Mouse (Mus musculus) heart, adult 2 months (tissue): ENCODE results near the gene Calhm5. TPM values are rescaled to one million over a fixed set of nuclear protein-coding genes. Genes with fewer than 3 reads are reported as not detected.

Experiments used
- DNase-seq, 2 experiments: peaks; one replicate each; pipeline ENCODE4 v3.0.0; 2021
- H3K27ac ChIP-seq: fragments of 200-600 bp; 2 replicates; pipeline ENCODE4 v1.8.1; 2022
- H3K27me3 ChIP-seq: fragments of 200-500 bp; 2 replicates; pipeline ENCODE4 v1.6.1; 2012; ENCODE audit warnings: mild to moderate bottlenecking, low read length, inconsistent platforms, mixed read lengths; ENCODE audit not compliant: control insufficient read depth, insufficient read depth
- H3K36me3 ChIP-seq: fragments of 200-500 bp; 2 replicates; pipeline ENCODE4 v1.6.1; 2012; ENCODE audit warnings: low read length, inconsistent platforms; ENCODE audit not compliant: control insufficient read depth, insufficient read depth
- H3K4me1 ChIP-seq: fragments of 200-500 bp; 2 replicates; pipeline ENCODE4 v1.6.1; 2011; ENCODE audit warnings: low read length; ENCODE audit not compliant: control insufficient read depth, insufficient read depth
- H3K4me3 ChIP-seq: fragments of 200-600 bp; 2 replicates; pipeline ENCODE4 v1.8.1; 2022
- H3K79me2 ChIP-seq: fragments of 200-500 bp; replicated peaks from 2 replicates; pipeline ENCODE4 v1.6.1; 2012; ENCODE audit warnings: mild to moderate bottlenecking, inconsistent platforms, low read length, moderate library complexity, mixed read lengths; ENCODE audit not compliant: control insufficient read depth, insufficient read depth
- H3K9ac ChIP-seq: fragments of 200-500 bp; 2 replicates; pipeline ENCODE4 v1.6.1; 2012; ENCODE audit warnings: low read depth, mild to moderate bottlenecking, control low read depth, inconsistent platforms, low read length, mixed read lengths
- CTCF ChIP-seq: fragments of 200-600 bp; IDR thresholded peaks from 2 replicates; pipeline ENCODE4 v1.8.1; 2022; ENCODE audit warnings: antibody characterized with exemption, mild to moderate bottlenecking, moderate library complexity
- EP300 ChIP-seq: fragments of 200-500 bp; IDR thresholded peaks from 2 replicates; pipeline ENCODE4 v1.6.1; 2011; ENCODE audit warnings: low read depth, low read length, control low read depth; ENCODE audit not compliant: insufficient read depth
- POLR2A ChIP-seq: fragments of 200-500 bp; IDR thresholded peaks from 2 replicates; pipeline ENCODE4 v1.6.1; 2011; ENCODE audit warnings: mild to moderate bottlenecking, low read depth, low read length, control low read depth; ENCODE audit not compliant: insufficient read depth
- WGBS: fragments of 180-500 bp; shearing (Covaris S2); methylation state at CpG from one replicate; pipeline ENCODE4 v1.1.7; 2018; 5-methylcytosine and 5-hydroxymethylcytosine counted together
- intact Hi-C: fragments of 180-260 bp; cut with DNase I; formaldehyde crosslinking; loops from one replicate; pipeline ENCODE4 v1.15.1; 2025
- polyA plus RNA-seq: library from polyadenylated mRNA; depleted of rRNA; stranded (reverse); fragments of >200 nt; gene quantifications from 2 replicates; pipeline ENCODE4 v1.2.3, GENCODE M21; 2012
- total RNA-seq, 2 experiments: library from RNA; stranded (reverse); gene quantifications; 2 replicates each; pipeline ENCODE4 v1.2.3; 2021

Gene Calhm5
- total and polyA plus RNA-seq, 3 experiments = 0.51 to 0.97 (median 0.75) TPM

GRCm38 (mm10) chr10:34110863-34111465 is 14.6 kb upstream of the Calhm5 start:
- H3K4me1 ChIP-seq = no peaks in the 10 kb centered on the region
- H3K27me3 ChIP-seq = no peaks in the 10 kb centered on the region
- H3K27ac ChIP-seq = no peak overlapping the region
- TF ChIP-seq CTCF = no peak
- no peak for TF ChIP-seq EP300
- TF ChIP-seq POLR2A = no peak
- H3K4me3 ChIP-seq = no peak overlapping the region
- no peak for DNase-seq
- intact Hi-C loops = no loop called here
- H3K9ac ChIP-seq = no peak overlapping the region
- no peaks in the 10 kb centered on the region for H3K79me2 ChIP-seq
- no peaks in the 10 kb centered on the region for H3K36me3 ChIP-seq
- 75% methylated on average over 13 of the region's 13 CpGs for WGBS

- peak; percentile 10 to 43 for DNase-seq
- H3K79me2 ChIP-seq = no peaks in the 10 kb centered on the region
- H3K4me3 ChIP-seq = peak overlapping the region; percentile 46
- 30% methylated on average over 12 of the region's 12 CpGs for WGBS
- H3K27ac ChIP-seq = peak overlapping the region; percentile 69
- TF ChIP-seq EP300 (no peak), POLR2A (no peak), CTCF (no peak)
- H3K36me3 ChIP-seq = no peaks in the 10 kb centered on the region
- intact Hi-C loops = loop anchor here (1.0 to 5.0 kb wide), 4 partner anchors 60 to 233 kb away; partner anchors contain the start of gene Tspyl1
- H3K9ac ChIP-seq = peak overlapping the region; percentile 65
- H3K27me3 ChIP-seq = no peaks in the 10 kb centered on the region
- H3K4me1 ChIP-seq = no peaks in the 10 kb centered on the region
Measured at GRCm38 (mm10) chr10:34095964-34096363, 355 bp downstream of the Calhm5 start.

- Histone ChIP-seq H3K79me2 (no peaks in the 10 kb centered on the region), H3K4me1 (no peaks in the 10 kb centered on the region), H3K4me3 (peak overlapping the region; percentile 46; the same call in 1 of the 2 replicates), H3K36me3 (no peaks in the 10 kb centered on the region), H3K27ac (no peak overlapping the region), H3K9ac (no peak overlapping the region), H3K27me3 (no peaks in the 10 kb centered on the region)
- intact Hi-C loops = loop anchor here (5.0 kb wide), 2 partner anchors 108 to 187 kb away; partner anchors contain the start of gene Tspyl1
- WGBS = 65% methylated on average over 2 of the region's 2 CpGs
- DNase-seq = no peak
- TF ChIP-seq CTCF (no peak), POLR2A (no peak), EP300 (no peak)
Measured at GRCm38 (mm10) chr10:34095147-34095546, 1.2 kb downstream of the Calhm5 start.

- DNase-seq = no peak
- TF ChIP-seq CTCF (no peak), POLR2A (no peak), EP300 (no peak)
- H3K4me1 ChIP-seq = no peaks in the 10 kb centered on the region
- H3K27ac ChIP-seq = no peak overlapping the region
- 42% methylated on average over 5 of the region's 5 CpGs for WGBS
- no peaks in the 10 kb centered on the region for H3K27me3 ChIP-seq
- H3K4me3 ChIP-seq = no peak overlapping the region
- intact Hi-C loops = no loop called here
- H3K79me2 ChIP-seq = no peaks in the 10 kb centered on the region
- H3K36me3 ChIP-seq = no peaks in the 10 kb centered on the region
- no peak overlapping the region for H3K9ac ChIP-seq
Measured at GRCm38 (mm10) chr10:34091888-34092287, 4.4 kb downstream of the Calhm5 start.

DNA sequence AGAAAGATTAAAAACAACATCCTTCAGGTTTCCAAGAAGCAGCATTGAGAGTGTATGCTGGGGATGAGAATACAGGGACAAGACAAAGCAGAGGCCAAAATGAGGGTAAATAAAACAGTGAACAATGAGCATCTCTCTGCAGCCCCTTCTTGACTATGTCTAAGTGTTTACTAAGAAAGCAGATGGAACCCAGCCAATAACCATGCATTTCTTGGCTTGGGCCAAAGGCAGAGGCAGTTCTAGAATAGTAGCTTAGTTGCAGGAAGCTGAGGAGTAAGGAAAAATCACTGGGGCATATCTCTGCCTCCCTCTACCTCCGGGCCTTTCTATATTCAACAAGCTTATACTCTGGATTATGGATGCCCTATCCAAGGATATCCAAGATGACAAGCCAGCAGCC is 5.8 kb downstream of the Calhm5 start:
- no peak overlapping the region for H3K27ac ChIP-seq
- no peaks in the 10 kb centered on the region for H3K36me3 ChIP-seq
- no peaks in the 10 kb centered on the region for H3K79me2 ChIP-seq
- no peaks in the 10 kb centered on the region for H3K4me1 ChIP-seq
- no peak overlapping the region for H3K9ac ChIP-seq
- 38% methylated on average over 1 of the region's 1 CpGs for WGBS
- intact Hi-C loops = no loop called here
- no peak for DNase-seq
- no peak for TF ChIP-seq EP300
- no peak for TF ChIP-seq POLR2A
- no peak for TF ChIP-seq CTCF
- no peak overlapping the region for H3K4me3 ChIP-seq
- no peaks in the 10 kb centered on the region for H3K27me3 ChIP-seq

- Histone ChIP-seq H3K36me3 (no peaks in the 10 kb centered on the region), H3K4me1 (no peaks in the 10 kb centered on the region), H3K9ac (no peak overlapping the region), H3K27ac (no peak overlapping the region), H3K79me2 (no peaks in the 10 kb centered on the region), H3K4me3 (no peak overlapping the region), H3K27me3 (no peaks in the 10 kb centered on the region)
- no peak for DNase-seq
- intact Hi-C loops = no loop called here
- TF ChIP-seq EP300 (no peak), POLR2A (no peak), CTCF (no peak)
- 56% methylated on average over 3 of the region's 3 CpGs for WGBS
Measured at GRCm38 (mm10) chr10:34089517-34089916, 6.8 kb downstream of the Calhm5 start.

GRCm38 (mm10) chr10:34088515-34088914 is 7.8 kb downstream of the Calhm5 start:
- no peaks in the 10 kb centered on the region for H3K4me1 ChIP-seq
- H3K79me2 ChIP-seq = no peaks in the 10 kb centered on the region
- H3K9ac ChIP-seq = no peak overlapping the region
- H3K27ac ChIP-seq = no peak overlapping the region
- no peak for DNase-seq
- H3K4me3 ChIP-seq = no peak overlapping the region
- TF ChIP-seq CTCF = no peak
- no peak for TF ChIP-seq POLR2A
- TF ChIP-seq EP300 = no peak
- WGBS = 74% methylated on average over 2 of the region's 2 CpGs
- intact Hi-C loops = no loop called here
- H3K36me3 ChIP-seq = no peaks in the 10 kb centered on the region
- H3K27me3 ChIP-seq = no peaks in the 10 kb centered on the region
